Mouse (Mus musculus): ENCODE measurements around the gene Tpd52l2.
"Not testable (repeated sequence)": the region's sequence is repeated elsewhere in the genome, so short reads cannot be mapped to it uniquely, and the experiment has no call there.

The Tpd52l2 gene

DNA sequence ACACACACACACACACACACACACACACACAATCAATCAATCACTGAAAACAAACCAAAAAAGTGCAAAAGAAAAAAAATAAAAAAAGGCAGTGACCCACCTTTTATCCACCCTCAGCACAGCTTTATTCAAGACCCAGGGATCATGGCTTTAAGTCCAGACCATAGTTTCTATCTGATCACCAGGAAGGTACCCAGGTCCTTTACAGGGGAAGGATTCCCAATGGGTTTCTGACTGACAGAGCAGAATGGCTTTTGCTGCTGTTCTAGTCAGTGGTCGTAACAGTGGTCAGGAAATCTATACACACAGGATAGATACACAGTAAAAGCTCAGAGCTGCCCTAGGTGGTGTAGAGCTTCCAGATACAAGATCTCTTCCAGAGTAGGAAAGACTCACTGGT lies 11.2 kb upstream of the Tpd52l2 start:
- no peak for DNase-seq (ENCODE audit: low spot score in 2 of 2)

DNA sequence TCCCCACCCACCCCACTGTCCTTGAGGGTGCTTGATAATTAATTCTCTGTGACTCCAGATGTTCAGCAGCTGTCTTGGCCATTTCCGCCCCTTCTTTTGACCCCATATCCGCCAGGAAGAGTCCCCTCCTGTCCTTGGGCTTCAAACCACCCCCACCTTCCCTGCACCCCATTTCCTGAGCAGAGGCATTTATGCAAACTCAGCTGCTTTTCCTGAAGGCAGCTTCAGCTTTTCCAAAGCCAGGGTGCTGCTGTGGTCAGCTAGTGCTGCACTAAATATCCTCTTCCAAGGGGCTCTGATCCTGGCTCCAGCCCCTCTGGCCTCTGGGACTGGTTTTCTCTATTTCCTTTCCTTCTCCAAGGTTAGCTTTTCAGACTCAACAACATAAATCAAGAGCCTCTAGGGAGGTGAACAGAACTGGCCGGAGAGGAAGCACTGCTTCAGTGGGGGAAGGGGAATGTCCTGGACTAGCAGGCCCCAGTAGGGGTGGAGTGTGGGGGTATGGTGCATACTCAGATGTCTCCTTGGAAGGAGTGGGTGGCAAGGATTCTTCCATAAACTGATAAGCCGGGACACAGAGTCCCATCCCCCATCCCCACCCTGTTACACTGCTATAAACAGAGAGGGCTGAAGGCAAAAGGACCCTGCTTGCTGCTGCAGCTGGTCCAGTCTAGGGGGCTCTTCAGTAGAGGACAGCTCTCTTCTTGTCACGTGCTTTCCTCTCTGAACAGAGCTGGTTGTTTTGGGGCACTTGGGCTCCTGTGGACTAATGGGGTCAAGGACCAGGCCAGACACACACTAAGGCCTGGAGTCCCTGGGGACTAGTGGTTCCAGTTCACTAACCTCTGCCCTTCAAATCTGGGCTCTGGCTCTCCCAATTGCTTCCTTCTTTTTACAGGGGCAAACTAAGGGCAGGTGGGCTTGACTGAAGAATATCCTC lies 9.3 kb upstream of the Tpd52l2 start:
- peak in 1 of 2 experiments; percentile 23 for DNase-seq (ENCODE audit: low spot score in 2 of 2)

DNA sequence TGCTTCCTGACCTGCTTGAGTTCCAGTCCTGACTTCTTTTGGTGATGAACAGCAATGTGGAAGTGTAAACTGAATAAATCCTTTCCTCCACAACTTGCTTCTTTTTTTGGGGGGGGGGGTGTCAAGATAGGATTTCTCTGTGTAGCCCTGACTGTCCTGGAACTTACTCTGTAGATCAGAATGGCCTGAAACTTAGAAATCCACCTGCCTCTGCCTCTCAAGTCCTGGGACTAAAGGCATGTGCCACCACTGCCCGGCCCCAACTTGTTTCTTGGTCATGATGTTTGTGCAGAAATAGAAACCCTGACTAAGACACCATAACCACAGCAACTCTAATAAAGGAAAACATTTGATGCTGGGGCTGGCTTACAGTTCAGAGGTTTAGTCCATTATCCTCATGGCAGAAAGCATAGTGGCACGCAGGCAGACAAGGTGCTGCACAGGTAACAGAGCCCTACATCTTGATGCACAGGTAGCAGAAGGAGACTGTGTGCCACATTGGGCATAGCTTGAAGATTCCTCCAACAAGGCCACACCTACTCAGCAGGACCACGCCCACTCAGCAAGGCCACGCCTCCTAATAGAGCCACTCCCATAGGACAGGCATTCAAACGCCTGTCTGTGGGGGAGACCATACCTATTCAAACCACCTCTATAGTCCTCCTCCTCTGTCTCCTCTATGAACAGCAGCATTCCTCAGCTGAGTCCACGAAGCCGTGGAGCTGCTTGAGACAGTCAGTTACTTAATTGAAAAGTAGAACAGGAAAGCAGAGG lies 5.3 kb upstream of the Tpd52l2 start:
- no peak for DNase-seq (ENCODE audit: low spot score in 2 of 2)

DNA sequence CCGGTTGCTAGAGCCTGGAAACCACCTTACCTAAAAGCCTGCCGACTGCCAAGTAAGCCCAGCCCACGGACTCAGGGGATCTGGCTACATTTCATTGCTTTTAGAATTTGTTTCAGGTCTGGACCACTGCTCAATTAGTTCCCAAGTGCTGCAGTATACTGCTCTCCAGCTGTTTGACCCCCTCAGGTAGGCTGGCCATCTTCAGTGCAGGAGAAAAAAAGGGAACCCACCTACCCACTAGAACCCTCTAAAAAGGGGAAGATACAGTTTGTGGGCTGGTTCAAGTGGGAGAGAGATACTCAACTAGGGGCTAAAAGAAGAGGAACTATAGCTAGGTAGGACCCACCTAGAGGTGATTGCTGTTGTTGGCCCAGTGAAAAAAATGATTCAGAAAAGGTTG lies 4.7 kb upstream of the Tpd52l2 start:
- DNase-seq (ENCODE audit: low spot score in 2 of 2), result no peak

DNA sequence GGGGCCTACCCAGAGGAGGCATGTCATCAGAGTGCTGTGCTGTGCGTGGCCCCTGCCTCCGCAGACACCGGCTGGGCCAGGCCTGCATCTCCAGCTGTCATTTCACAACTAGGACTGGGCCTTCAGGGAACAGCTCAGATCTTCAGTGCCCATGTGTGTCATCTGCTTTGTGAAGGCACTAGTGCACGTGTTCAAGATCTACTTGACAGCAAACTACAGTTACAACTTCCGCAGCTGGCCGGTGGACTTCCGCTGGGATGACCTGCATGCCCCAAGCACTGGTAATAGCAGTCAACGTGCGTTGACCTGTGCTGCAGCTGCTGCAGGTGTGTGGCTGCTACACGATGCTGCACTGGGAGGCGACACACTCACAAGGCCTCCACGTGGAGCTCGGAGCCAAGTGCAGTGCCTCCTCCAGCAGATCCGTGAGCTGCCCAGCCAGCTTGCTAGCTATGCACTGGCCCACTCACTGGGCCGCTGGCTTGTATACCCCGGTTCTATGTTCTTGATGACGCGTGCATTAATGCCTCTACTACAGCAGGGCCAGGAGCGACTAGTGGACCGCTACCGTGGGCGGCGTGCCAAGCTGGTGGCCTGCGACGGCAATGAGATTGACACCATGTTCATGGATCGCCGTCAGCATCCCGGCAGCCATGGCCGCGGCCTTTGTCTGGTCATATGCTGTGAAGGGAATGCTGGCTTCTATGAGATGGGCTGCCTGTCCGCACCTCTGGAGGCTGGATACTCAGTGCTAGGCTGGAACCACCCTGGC lies 3.6 kb upstream of the Tpd52l2 start, which contains the start of gene Abhd16b:
Abhd16b (plus strand) TSS at position 51 of the 772 bp plus-strand sequence.
- no peak for DNase-seq (ENCODE audit: low spot score in 2 of 2)

DNA sequence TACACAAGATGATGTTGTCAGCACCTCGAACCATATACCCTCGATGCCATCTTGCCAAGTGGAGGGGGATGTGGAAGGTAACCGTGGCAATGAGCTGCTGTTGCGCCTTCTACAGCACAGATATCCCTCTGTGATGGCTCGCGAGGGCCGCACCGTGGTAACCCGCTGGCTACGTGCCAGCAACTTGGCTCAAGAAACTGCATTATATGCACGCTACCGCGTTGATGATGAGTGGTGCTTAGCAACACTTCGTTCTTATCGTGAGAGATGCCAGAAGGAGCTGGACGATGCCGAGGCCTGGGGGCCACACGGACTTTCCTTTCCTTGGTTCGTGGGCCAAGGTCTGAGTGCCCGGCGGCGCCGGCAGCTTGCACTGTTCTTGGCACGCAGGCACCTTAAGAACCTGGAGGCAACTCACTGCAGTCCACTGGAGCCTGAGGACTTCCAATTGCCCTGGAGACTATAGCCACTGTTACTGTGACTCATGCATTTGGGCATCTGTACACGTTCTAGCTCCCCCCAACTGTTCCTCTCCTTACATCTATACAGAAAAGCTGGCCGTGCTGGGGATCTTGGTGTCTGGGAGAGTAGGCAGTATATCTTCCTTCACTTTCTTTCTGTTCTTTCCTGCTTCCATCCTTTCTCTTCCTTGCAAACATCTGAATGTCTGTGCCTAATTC lies 2.5 kb upstream of the Tpd52l2 start:
- no peak for DNase-seq (ENCODE audit: low spot score in 2 of 2)

DNA sequence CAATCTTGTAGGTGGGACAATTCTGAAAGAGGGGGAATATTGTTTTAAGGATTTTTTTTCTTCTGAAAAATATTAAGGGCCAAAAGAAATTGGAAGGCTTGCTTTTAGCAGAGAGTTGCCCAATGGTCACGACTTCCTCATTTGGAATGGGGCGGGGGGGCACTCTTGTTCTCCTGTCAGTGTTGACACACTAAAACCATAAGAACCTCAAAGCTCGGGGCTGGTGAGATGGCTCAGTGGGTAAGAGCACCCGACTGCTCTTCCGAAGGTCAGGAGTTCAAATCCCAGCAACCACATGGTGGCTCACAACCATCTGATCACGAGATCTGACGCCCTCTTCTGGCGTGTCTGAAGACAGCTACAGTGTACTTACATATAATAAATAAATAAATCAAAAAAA lies 1.1 kb upstream of the Tpd52l2 start:
- not testable (repeated sequence) for DNase-seq (ENCODE audit: low spot score in 2 of 2)

DNA sequence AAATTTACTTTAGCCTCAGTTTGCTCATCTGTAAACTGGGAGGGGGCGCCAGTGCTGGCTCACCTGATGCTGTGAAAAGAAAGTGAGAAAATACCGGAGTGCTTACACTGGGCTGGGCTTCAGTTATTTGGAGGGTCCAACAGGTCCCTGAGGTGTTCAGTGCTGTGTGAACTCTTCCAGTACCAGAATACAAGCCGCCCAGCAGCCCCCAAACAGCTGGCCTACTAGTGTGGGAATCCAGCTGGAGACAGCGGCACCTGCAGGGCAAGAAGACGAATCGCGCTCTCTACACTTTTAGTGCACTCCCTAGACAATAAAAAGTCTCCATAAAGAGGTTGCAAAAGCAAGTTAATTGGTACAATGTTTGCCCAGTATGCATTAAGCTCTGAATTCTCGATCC lies 661 bp upstream of the Tpd52l2 start:
- peak; percentile 45 to 55 for DNase-seq (ENCODE audit: low spot score in 2 of 2)

DNA sequence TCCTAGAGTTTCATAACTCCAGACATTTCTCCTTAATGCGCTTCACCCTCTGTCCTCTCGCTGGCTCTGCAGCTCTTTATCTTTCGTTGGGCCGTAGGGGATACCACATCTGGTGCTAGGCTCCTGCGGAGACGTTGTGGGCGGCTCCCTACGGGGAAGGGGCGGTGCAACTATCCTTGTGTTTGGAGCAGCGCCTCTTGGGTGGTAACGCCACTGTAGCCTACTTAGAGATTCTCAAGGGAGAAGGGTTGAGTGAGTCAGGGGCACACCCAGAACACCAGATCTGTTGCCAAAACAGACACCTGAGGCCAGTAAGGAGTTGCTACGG lies 570 bp downstream of the Tpd52l2 start:
- peak; percentile 59 to 75 for DNase-seq (ENCODE audit: low spot score in 2 of 2)

DNA sequence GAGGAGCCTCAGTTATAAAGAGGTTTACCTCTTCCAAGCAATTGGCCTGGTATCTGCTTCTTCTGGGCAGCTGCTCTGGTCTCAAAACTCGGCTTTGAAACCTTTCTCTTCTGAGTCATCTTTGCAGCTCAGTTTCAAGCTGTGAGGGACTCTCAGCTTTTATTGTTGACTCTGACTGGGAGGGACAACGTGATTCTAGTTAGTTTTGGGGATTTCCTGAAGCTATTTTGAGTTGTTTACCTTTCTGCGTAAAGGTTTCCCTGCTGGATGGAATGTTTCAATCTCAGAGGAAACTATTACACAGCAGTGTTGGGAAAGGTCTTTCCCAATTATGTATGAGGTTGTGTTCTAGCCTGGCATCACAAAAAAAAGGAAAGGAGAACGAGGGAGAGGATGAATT lies 1.7 kb downstream of the Tpd52l2 start:
- no peak for DNase-seq (ENCODE audit: low spot score in 2 of 2)

DNA sequence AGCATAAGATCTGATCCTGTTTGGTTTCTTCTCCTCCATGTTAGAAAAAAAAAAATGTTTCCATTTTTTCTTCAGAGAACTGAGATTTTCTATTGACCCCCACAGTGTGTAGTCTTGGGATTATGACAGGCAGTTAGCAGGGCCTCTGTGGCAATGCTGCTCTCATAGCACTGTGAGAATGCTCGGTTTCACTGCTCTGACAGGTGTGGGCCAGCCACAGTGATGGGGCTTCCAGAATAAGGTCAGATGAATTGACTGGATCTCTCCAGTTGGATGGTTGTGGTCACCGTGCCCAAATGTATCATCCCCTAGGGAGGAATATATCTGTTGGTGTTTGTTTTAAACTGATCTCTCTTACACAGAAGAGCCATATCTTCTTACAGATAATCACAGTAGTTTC lies 12.2 kb downstream of the Tpd52l2 start:
- DNase-seq (ENCODE audit: low spot score in 2 of 2), result no peak

DNA sequence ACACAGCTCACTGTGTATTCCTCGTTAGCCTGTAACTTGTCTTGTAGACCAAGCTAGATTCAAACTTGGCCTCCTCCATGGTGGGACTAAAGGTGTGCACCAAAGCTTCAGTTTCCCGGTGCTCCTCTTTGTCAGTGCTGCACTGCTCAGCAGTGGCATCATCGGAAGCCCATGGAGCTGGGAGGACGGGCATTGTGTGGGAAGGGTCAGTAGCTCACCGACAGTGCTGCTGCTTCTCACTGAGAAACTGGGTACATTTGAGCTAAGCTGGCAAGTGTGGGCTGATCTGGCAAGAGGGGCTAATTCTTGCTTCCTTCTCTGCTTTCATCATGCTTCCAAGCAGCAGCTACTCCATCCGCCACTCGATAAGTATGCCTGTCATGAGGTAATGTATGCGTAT lies 14.3 kb downstream of the Tpd52l2 start:
- no peak for DNase-seq (ENCODE audit: low spot score in 2 of 2)

DNA sequence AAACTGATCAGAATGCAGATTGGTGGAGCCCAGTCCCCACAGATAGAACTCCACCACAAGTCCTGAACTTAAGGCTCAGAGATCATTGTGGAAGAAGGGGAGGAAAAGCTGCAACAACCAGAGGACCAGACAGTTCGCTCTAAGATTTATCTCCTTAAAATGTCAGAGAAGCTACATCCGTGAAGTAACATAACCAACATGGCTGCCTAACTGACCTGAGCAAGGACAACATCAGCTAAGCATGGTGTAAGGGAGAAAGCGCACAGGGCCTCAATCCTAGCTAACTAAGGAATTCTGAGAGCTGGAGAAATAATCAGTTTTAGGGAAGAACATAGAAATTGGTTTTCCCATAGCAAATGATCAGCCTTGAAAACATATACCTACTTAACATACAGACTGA lies 22.3 kb downstream of the Tpd52l2 start:
- no peak for DNase-seq (ENCODE audit: low spot score in 2 of 2)

DNA sequence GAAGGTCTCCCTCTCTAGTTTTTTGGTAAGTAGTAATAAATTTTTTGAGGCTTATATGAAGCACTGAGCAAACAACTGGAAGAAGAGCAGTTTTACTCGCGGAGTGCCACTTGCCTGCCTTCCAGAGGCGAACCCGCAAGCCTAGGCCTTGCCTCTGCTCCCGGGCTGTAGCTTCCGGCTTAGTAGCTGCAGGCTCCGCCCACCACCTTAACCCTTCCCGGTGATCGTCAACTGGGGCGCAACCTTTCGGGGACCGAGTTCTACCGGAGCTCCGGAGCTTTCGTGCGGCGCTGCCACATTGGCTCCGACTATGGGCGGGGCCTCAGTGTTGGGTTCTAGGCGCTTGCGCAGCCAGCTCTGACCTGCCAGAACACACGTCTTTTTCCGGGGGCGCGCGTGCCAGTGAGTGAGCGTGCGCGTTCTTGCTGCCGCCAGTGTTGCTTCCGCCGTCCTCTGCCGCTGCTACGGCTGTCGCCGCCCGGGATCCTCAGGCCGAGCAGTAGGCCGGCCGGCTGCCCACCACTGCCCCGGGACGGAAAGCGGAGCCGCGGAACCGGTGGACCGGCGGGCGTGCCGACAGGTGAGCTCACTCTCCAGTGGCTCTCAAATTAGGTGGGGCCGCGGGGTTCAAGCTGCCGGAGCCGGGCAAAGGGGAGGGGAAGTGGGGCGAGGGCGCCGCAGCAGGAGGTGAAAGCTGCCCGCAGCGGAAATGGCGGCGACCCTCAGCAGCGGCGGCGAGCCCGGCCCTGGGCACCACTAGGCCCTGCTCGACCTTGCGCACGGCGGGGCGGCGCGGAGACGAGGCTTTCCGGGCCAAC lies 23.4 kb downstream of the Tpd52l2 start, which contains the start of gene Dnajc5:
Dnajc5 (plus strand) TSS at position 368 of the 818 bp plus-strand sequence.
- peak; percentile 96 to 99 for DNase-seq (ENCODE audit: low spot score in 2 of 2)

DNA sequence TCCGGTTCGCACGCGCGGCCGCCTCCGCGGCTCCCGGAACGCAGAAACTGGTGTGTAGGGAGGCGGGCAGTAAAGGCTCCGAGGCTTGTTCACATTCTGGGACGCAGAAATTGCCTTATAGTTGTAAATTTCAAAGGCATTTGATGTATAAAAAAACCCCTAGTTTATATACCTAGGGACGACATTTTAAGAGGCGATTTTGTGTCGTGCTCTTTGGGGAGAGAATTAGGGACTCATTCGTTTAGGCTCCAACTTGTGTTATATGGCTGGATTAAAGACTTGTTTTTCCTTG lies 23.9 kb downstream of the Tpd52l2 start:
- DNase-seq (ENCODE audit: low spot score in 2 of 2), result no peak

DNA sequence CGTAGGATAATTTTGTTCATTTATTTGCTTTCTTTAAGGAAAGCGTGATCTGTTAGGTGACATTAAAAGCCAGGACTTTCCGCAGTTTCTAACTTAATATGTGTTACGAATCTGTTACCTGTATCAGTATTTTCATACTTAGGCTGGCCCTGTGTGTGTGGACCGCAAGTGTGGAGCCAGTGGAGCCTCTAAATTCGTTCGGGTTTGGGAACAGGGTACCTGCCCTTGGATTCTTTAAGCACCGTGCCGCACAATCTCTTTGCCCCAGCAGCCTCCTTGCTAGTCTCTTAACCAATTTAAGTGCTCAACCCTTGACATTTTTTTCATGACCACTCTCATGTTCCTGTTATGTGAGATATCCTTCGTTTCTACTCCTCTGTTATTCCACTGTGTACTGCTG lies 24.5 kb downstream of the Tpd52l2 start:
- DNase-seq (ENCODE audit: low spot score in 2 of 2), result no peak

DNA sequence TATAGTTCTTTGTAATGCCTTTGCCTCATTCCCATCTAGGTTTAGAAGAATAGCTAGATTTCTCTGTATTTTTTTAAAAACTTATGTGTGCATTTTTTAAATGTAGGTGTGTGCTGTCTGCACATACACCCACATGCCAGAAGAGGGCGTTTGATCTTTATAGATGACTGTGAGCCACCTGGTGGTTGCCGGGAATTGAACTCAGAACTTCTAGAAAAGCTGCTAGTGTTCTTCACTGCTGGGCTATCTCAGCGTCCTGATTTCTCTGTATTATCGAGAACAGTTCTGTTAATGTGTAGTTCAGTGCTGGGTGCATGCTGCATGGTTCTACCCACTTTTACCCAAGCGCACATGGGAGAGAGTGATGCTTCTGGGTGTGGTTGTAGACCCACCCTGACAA lies 25.9 kb downstream of the Tpd52l2 start:
- peak in 1 of 2 experiments; percentile 9 for DNase-seq (ENCODE audit: low spot score in 2 of 2)

DNA sequence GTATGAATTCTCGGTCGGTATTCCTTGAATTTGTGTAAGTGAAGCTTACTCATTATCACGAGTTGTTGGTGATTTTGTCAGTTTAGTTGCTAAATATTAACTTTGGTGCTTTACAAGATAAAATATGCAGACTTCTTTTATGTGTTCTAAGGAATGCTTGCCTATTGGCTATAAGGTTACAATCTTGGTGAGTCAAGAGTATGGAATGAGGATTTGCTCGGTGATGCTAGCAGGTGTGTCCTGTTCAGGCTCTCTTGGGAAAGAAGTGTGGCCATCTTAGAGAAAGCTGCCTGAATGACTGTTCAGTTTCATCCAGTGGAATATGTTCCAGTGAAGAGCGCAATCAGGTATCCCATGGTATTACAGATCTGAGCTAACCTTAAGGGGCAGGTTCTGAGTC lies 28.6 kb downstream of the Tpd52l2 start:
- no peak for DNase-seq (ENCODE audit: low spot score in 2 of 2)

DNA sequence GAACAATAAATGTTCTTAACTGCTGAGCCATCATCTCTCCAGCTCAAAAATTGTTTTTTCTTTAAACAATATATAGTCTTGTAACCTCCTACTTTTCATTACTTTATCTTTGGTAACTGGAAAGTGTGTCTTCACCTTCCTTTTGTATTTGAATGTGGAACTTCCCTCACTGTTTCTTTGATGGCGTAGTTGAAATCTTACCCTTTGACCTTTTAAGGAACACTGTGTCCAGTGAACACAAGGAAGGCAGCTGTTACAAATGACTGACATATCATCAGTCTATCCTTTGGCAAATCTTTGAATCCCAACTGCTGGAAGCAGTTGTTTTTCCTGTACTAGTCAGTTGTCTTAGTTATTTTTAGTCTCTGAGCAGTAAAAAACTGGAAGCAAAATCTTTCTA lies 32.1 kb downstream of the Tpd52l2 start:
- no peak for DNase-seq (ENCODE audit: low spot score in 2 of 2)

DNA sequence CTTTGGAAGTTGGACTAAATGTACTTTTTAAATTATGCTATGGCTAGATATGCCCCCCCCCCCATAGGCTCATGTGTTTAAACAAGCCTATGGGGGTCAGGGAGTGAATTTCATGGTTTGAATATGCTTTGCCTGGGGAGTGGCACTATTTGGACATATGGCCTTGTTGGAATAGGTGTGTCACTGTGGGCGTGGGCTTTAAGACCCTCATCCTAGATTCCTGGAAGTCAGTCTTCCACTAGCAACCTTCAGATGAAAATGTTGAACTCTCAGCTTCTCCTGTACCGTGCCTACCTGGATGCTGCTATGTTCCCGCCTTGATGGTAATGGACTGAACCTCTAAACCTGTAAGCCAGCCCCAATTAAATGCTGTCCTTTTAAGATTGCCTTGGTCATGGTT lies 35.6 kb downstream of the Tpd52l2 start:
- DNase-seq (ENCODE audit: low spot score in 2 of 2), result no peak

DNA sequence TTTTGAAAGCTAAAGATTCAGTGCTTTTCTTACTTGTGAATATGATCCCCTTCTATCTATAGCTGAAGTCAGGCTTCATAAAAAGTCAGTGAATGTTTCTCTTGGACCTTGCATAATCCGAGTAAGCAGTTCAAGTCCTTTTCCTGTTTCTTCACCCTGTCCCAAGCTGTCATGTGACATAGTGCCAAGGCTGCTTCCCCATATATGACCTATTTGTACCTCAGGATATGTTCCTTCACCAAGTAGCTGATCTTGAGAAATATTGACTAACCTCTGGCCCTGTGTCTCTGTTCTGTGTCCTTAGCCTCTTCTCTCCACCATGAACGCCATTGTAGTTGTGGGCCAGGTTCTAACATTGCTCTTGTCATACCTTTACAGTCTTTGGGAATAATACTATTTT lies 39.5 kb downstream of the Tpd52l2 start:
- DNase-seq (ENCODE audit: low spot score in 2 of 2), result no peak

Data from urinary bladder, postnatal 36 days (tissue).